Mouse (Mus musculus): ENCODE measurements at regions not wholly inside any gene's neighbourhood (a gene's known extent, or its start where the extent isn't known, plus 50 kb on each side); places are given as distances from the start of the nearest gene placed in this dataset.
A peak's percentile ranks its signal among the peaks of the same experiment; 100 is the strongest.

GRCm38 (mm10) chr3:120730225-120730624 is 441.3 kb downstream of the Rwdd3 start:
- H3K9ac ChIP-seq, result no peak overlapping the region
- 75% methylated on average over 4 of the region's 4 CpGs for WGBS
- 0 out of 2 replicates have a peak, but pooled peaks have one; percentile 9 for ATAC-seq (ENCODE audit: low FRiP score)
- no peaks in the 10 kb centered on the region for H3K27me3 ChIP-seq
- H3K4me3 ChIP-seq, result no peak overlapping the region
- peak overlapping the region; percentile 60; the same call in 1 of the 2 replicates for H3K27ac ChIP-seq
- H3K4me2 ChIP-seq, result 0 out of 2 replicates have a peak overlapping the region, but pooled peaks have one; percentile 19
- H3K36me3 ChIP-seq, result no peaks in the 10 kb centered on the region
- H3K9me3 ChIP-seq, result no peaks in the 10 kb centered on the region
- H3K4me1 ChIP-seq (replicated peaks), result peaks cover 17% of the 10 kb centered on the region

GRCm38 (mm10) chr3:120729671-120730070 is 441.8 kb downstream of the Rwdd3 start:
- H3K4me3 ChIP-seq, result no peak overlapping the region
- no peaks in the 10 kb centered on the region for H3K36me3 ChIP-seq
- no peak overlapping the region for H3K9ac ChIP-seq
- H3K9me3 ChIP-seq, result no peaks in the 10 kb centered on the region
- H3K4me1 ChIP-seq (replicated peaks), result peaks cover 17% of the 10 kb centered on the region
- H3K4me2 ChIP-seq, result peak overlapping the region; percentile 19
- peak; percentile 84 for ATAC-seq (ENCODE audit: low FRiP score)
- peak overlapping the region; percentile 60 for H3K27ac ChIP-seq
- WGBS, result 24% methylated on average over 5 of the region's 5 CpGs
- no peaks in the 10 kb centered on the region for H3K27me3 ChIP-seq

- Histone ChIP-seq H3K4me2 (no peak overlapping the region), H3K36me3 (no peaks in the 10 kb centered on the region), H3K27me3 (no peaks in the 10 kb centered on the region), H3K4me1 (replicated peaks) (no peaks in the 10 kb centered on the region; the same call in 1 of the 2 replicates), H3K9me3 (no peaks in the 10 kb centered on the region), H3K27ac (no peak overlapping the region), H3K9ac (no peak overlapping the region), H3K4me3 (no peak overlapping the region)
- no peak for ATAC-seq (ENCODE audit: low FRiP score)
- 78% methylated on average over 4 of the region's 4 CpGs for WGBS
Measured at GRCm38 (mm10) chr3:120685227-120685626, 486.3 kb downstream of the Rwdd3 start.

GRCm38 (mm10) chr3:120675906-120676305 is 495.6 kb downstream of the Rwdd3 start:
- no peak overlapping the region for H3K27ac ChIP-seq
- H3K27me3 ChIP-seq, result no peaks in the 10 kb centered on the region
- H3K4me1 ChIP-seq (replicated peaks), result no peaks in the 10 kb centered on the region
- no peak for ATAC-seq (ENCODE audit: low FRiP score)
- H3K9ac ChIP-seq, result no peak overlapping the region
- H3K9me3 ChIP-seq, result no peaks in the 10 kb centered on the region
- H3K4me2 ChIP-seq, result no peak overlapping the region
- 72% methylated on average over 2 of the region's 2 CpGs for WGBS
- no peaks in the 10 kb centered on the region for H3K36me3 ChIP-seq
- H3K4me3 ChIP-seq, result no peak overlapping the region

GRCm38 (mm10) chr3:120668654-120669053 is 502.8 kb downstream of the Rwdd3 start:
- no peaks in the 10 kb centered on the region for H3K9me3 ChIP-seq
- WGBS, result 91% methylated on average over 3 of the region's 3 CpGs
- no peaks in the 10 kb centered on the region for H3K4me1 ChIP-seq (replicated peaks)
- H3K27me3 ChIP-seq, result no peaks in the 10 kb centered on the region
- H3K36me3 ChIP-seq, result no peaks in the 10 kb centered on the region
- no peak for ATAC-seq (ENCODE audit: low FRiP score)
- no peak overlapping the region for H3K9ac ChIP-seq
- no peak overlapping the region for H3K27ac ChIP-seq
- H3K4me3 ChIP-seq, result no peak overlapping the region
- H3K4me2 ChIP-seq, result no peak overlapping the region

- no peaks in the 10 kb centered on the region for H3K27me3 ChIP-seq
- no peaks in the 10 kb centered on the region for H3K9me3 ChIP-seq
- no peak overlapping the region for H3K4me2 ChIP-seq
- no peaks in the 10 kb centered on the region for H3K36me3 ChIP-seq
- no peak overlapping the region for H3K9ac ChIP-seq
- no peak for ATAC-seq (ENCODE audit: low FRiP score)
- no peak overlapping the region for H3K27ac ChIP-seq
- no peaks in the 10 kb centered on the region for H3K4me1 ChIP-seq (replicated peaks)
- 94% methylated on average over 4 of the region's 4 CpGs for WGBS
- no peak overlapping the region for H3K4me3 ChIP-seq
Measured at GRCm38 (mm10) chr3:120662521-120662920, 509.0 kb downstream of the Rwdd3 start.

- H3K27me3 ChIP-seq, result no peaks in the 10 kb centered on the region
- H3K4me1 ChIP-seq (replicated peaks), result no peaks in the 10 kb centered on the region
- no peak overlapping the region for H3K9ac ChIP-seq
- H3K36me3 ChIP-seq, result no peaks in the 10 kb centered on the region
- no peak overlapping the region for H3K27ac ChIP-seq
- H3K4me3 ChIP-seq, result no peak overlapping the region
- ATAC-seq (ENCODE audit: low FRiP score), result no peak
- H3K4me2 ChIP-seq, result no peak overlapping the region
- no peaks in the 10 kb centered on the region for H3K9me3 ChIP-seq
- WGBS, result 83% methylated on average over 4 of the region's 4 CpGs
Measured at GRCm38 (mm10) chr3:120660776-120661175, 510.7 kb downstream of the Rwdd3 start.

- Histone ChIP-seq H3K9me3 (no peaks in the 10 kb centered on the region), H3K27ac (no peak overlapping the region), H3K9ac (no peak overlapping the region), H3K4me2 (no peak overlapping the region), H3K36me3 (no peaks in the 10 kb centered on the region), H3K4me3 (no peak overlapping the region), H3K27me3 (no peaks in the 10 kb centered on the region), H3K4me1 (replicated peaks) (no peaks in the 10 kb centered on the region)
- ATAC-seq (ENCODE audit: low FRiP score), result no peak
- 62% methylated on average over 12 of the region's 12 CpGs for WGBS
Measured at GRCm38 (mm10) chr3:120649047-120649868, 522.2 kb downstream of the Rwdd3 start.

GRCm38 (mm10) chr3:120648391-120648790 is 523.1 kb downstream of the Rwdd3 start:
- Histone ChIP-seq H3K4me3 (no peak overlapping the region), H3K27ac (no peak overlapping the region), H3K9ac (no peak overlapping the region), H3K27me3 (no peaks in the 10 kb centered on the region), H3K4me2 (no peak overlapping the region), H3K4me1 (replicated peaks) (no peaks in the 10 kb centered on the region), H3K9me3 (no peaks in the 10 kb centered on the region), H3K36me3 (no peaks in the 10 kb centered on the region)
- WGBS, result 89% methylated on average over 5 of the region's 5 CpGs
- no peak for ATAC-seq (ENCODE audit: low FRiP score)

GRCm38 (mm10) chr3:120636669-120637305 is 534.7 kb downstream of the Rwdd3 start:
- ATAC-seq (ENCODE audit: low FRiP score), result no peak
- Histone ChIP-seq H3K27ac (0 out of 2 replicates have a peak overlapping the region, but pooled peaks have one; percentile 23), H3K27me3 (no peaks in the 10 kb centered on the region), H3K4me3 (no peak overlapping the region), H3K4me2 (no peak overlapping the region), H3K4me1 (replicated peaks) (peaks cover 7% of the 10 kb centered on the region), H3K9ac (no peak overlapping the region), H3K36me3 (no peaks in the 10 kb centered on the region), H3K9me3 (no peaks in the 10 kb centered on the region)
- WGBS, result 63% methylated on average over 9 of the region's 9 CpGs

GRCm38 (mm10) chr3:120618358-120618757 is 553.1 kb downstream of the Rwdd3 start:
- Histone ChIP-seq H3K4me1 (replicated peaks) (no peaks in the 10 kb centered on the region), H3K4me2 (no peak overlapping the region), H3K27ac (no peak overlapping the region), H3K9ac (no peak overlapping the region), H3K27me3 (no peaks in the 10 kb centered on the region), H3K9me3 (no peaks in the 10 kb centered on the region; the same call in 1 of the 2 replicates), H3K36me3 (no peaks in the 10 kb centered on the region), H3K4me3 (no peak overlapping the region)
- 78% methylated on average over 6 of the region's 6 CpGs for WGBS
- no peak for ATAC-seq (ENCODE audit: low FRiP score)

- no peak overlapping the region for H3K27ac ChIP-seq
- H3K9me3 ChIP-seq, result no peaks in the 10 kb centered on the region
- no peaks in the 10 kb centered on the region for H3K36me3 ChIP-seq
- no peaks in the 10 kb centered on the region for H3K27me3 ChIP-seq
- 95% methylated on average over 1 of the region's 1 CpGs for WGBS
- H3K4me1 ChIP-seq (replicated peaks), result no peaks in the 10 kb centered on the region
- H3K4me2 ChIP-seq, result no peak overlapping the region
- no peak overlapping the region for H3K4me3 ChIP-seq
- no peak overlapping the region for H3K9ac ChIP-seq
- no peak for ATAC-seq (ENCODE audit: low FRiP score)
Measured at GRCm38 (mm10) chr3:120594226-120594625, 577.3 kb downstream of the Rwdd3 start.

All from hindbrain, embryonic 13.5 days (tissue).